Mouse (Mus musculus): ENCODE results near the gene Sat2.

DNA sequence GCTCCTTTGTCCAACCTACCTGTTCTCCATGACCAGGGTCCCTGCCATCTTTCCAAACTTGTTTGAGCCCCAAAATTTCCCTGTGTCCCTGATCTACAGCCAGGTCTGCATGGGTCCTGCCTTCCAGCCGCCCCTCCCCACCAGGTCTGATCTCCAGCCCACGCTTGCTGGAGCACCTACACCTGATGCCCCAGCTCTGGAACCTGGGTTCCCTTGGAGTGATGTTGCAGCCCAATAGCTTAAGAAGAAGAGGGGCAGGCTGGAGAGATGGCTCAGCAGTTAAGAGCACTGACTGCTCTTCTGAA lies 15.4 kb upstream of the Sat2 start:
- no peak for TF ChIP-seq POLR2A (IDR thresholded peaks at IDR 0.05; ENCODE audit: borderline replicate concordance, control insufficient read depth, low read depth, low read length)
- no peak for TF ChIP-seq CTCF (IDR thresholded peaks at IDR 0.05; ENCODE audit: control insufficient read depth, insufficient read depth, low read length)

Measured in bone marrow, adult 2 months (tissue).